Mouse (Mus musculus): ENCODE data around the gene Rbm44. TPM values are rescaled to one million over a fixed set of nuclear protein-coding genes. Genes with fewer than 3 reads are reported as not detected.

Rbm44 gene
- polyA plus RNA-seq, 1 experiment from 2014 or later: 1.4 TPM

DNA sequence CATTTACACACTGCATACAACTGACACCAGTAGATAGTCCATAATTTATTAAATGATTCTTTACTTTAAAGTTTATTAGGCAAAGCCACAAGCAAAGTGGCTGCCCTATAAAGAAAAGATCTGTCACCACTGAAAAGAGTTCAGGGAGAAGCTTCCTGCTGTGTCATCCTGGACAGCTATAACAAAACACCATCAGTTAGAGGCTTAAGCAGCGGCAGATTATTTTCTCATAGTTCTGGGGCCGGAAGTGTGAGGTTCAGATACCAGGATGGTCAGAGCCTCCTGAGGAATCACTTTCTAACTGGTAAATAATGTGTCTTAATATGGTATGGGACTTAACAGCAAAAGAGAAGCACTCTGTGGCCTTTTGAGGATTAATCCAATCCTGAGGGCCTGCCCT lies 6.6 kb downstream of the Rbm44 start:
- Histone ChIP-seq H3K27me3 (ENCODE audit: control insufficient read depth, insufficient read depth, low read length) (no peaks in the 10 kb centered on the region), H3K27ac (ENCODE audit: low read depth, low read length) (no peak overlapping the region), H3K36me3 (ENCODE audit: control insufficient read depth, insufficient read depth, low read length) (no peaks in the 10 kb centered on the region), H3K9me3 (ENCODE audit: control insufficient read depth, low read length) (no peaks in the 10 kb centered on the region), H3K4me1 (replicated peaks; ENCODE audit: control insufficient read depth, insufficient read depth, low read length) (no peaks in the 10 kb centered on the region), H3K9ac (ENCODE audit: low read depth, low read length) (no peak overlapping the region), H3K4me3 (ENCODE audit: low read depth, low read length) (no peak overlapping the region), H3K4me2 (replicated peaks; ENCODE audit: low read depth, low read length) (no peak overlapping the region)
- 70% methylated on average over 2 of the region's 2 CpGs for WGBS
- no peak for ATAC-seq (ENCODE audit: low FRiP score)
- no peak for DNase-seq (ENCODE audit: low spot score)

DNA sequence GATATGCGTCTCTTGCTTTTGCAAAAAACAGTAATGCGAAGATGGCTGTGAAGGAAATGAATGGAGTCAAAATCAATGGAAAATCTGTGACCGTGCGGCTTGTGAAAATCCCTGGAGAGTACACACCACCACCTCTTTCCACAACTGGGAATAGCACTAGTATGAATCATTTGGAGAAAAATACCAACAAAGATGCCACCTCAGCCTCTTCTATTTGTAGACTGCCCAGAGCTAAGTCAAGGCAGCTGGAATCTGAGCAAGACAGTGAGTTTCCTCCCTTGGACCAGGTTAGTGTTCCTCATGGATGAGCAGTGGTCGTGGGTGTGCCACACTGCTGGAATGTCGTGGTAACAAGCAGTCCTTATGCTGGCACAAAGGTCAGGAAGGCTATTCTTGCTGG lies 21.9 kb downstream of the Rbm44 start:
- Histone ChIP-seq H3K4me2 (replicated peaks; ENCODE audit: low read depth, low read length) (no peak overlapping the region), H3K4me1 (replicated peaks; ENCODE audit: control insufficient read depth, insufficient read depth, low read length) (no peaks in the 10 kb centered on the region), H3K9ac (ENCODE audit: low read depth, low read length) (no peak overlapping the region), H3K27ac (ENCODE audit: low read depth, low read length) (no peak overlapping the region), H3K27me3 (ENCODE audit: control insufficient read depth, insufficient read depth, low read length) (no peaks in the 10 kb centered on the region), H3K36me3 (ENCODE audit: control insufficient read depth, insufficient read depth, low read length) (no peaks in the 10 kb centered on the region), H3K4me3 (ENCODE audit: low read depth, low read length) (no peak overlapping the region), H3K9me3 (ENCODE audit: control insufficient read depth, low read length) (no peaks in the 10 kb centered on the region)
- WGBS: 86% methylated on average over 6 of the region's 6 CpGs
- DNase-seq (ENCODE audit: low spot score): no peak
- ATAC-seq (ENCODE audit: low FRiP score): no peak

DNA sequence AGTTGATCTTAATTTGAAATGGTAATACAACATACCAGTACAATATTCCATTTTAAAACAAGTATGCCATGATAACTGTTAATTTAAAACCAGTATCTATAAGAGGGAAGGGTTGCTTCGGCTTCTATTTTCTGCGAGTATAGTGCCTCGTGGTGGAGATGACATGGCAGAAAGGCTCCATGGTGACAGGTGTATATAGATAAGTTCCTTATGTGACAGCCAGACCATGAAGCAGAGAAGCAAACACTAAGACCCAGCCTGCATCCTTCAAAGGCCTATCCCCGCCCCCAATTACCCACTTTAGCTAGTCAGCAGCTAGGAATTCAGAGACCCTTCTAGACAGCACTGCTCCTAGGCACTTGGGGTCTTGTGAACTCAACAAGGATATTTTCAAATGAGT lies 24.3 kb downstream of the Rbm44 start:
- Histone ChIP-seq H3K4me1 (replicated peaks; ENCODE audit: control insufficient read depth, insufficient read depth, low read length) (no peaks in the 10 kb centered on the region), H3K9me3 (ENCODE audit: control insufficient read depth, low read length) (no peaks in the 10 kb centered on the region), H3K4me2 (replicated peaks; ENCODE audit: low read depth, low read length) (no peak overlapping the region), H3K9ac (ENCODE audit: low read depth, low read length) (no peak overlapping the region), H3K4me3 (ENCODE audit: low read depth, low read length) (no peak overlapping the region), H3K27ac (ENCODE audit: low read depth, low read length) (no peak overlapping the region), H3K27me3 (ENCODE audit: control insufficient read depth, insufficient read depth, low read length) (no peaks in the 10 kb centered on the region), H3K36me3 (ENCODE audit: control insufficient read depth, insufficient read depth, low read length) (no peaks in the 10 kb centered on the region)
- 85% methylated on average over 4 of the region's 4 CpGs for WGBS
- ATAC-seq (ENCODE audit: low FRiP score) (no peak), DNase-seq (ENCODE audit: low spot score) (no peak)

DNA sequence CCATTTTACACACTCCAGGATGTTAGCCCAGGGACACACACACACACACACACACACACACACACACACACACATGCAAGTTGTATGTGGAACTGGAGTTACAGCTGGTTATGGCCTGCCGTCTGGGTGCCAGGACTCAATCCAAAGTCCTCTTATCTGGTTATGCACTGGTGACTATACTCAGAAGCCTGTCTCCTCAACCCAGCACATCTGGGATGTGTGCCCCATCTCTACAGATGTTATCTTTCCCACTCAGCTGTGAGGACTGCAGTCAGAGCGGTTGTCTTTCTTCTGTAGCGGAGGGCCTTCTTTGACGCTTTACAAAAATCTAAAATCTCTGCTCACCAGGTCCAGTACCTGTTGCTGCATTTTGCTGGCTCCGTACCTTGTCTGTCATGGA lies 29.9 kb downstream of the Rbm44 start:
- H3K27ac ChIP-seq (ENCODE audit: low read depth, low read length): no peak overlapping the region
- H3K4me3 ChIP-seq (ENCODE audit: low read depth, low read length): no peak overlapping the region
- 97% methylated on average over 5 of the region's 5 CpGs for whole genome bisulfite sequencing
- no peak overlapping the region for H3K4me2 ChIP-seq (replicated peaks; ENCODE audit: low read depth, low read length)
- H3K9me3 ChIP-seq (ENCODE audit: control insufficient read depth, low read length): no peaks in the 10 kb centered on the region
- peaks cover 4% of the 10 kb centered on the region for H3K27me3 ChIP-seq (ENCODE audit: control insufficient read depth, insufficient read depth, low read length)
- peaks cover under 1% of the 10 kb centered on the region; the same call in 1 of the 2 replicates for H3K4me1 ChIP-seq (replicated peaks; ENCODE audit: control insufficient read depth, insufficient read depth, low read length)
- no peaks in the 10 kb centered on the region for H3K36me3 ChIP-seq (ENCODE audit: control insufficient read depth, insufficient read depth, low read length)
- H3K9ac ChIP-seq (ENCODE audit: low read depth, low read length): no peak overlapping the region
- ATAC-seq (ENCODE audit: low FRiP score): no peak
- no peak for DNase-seq (ENCODE audit: low spot score)

DNA sequence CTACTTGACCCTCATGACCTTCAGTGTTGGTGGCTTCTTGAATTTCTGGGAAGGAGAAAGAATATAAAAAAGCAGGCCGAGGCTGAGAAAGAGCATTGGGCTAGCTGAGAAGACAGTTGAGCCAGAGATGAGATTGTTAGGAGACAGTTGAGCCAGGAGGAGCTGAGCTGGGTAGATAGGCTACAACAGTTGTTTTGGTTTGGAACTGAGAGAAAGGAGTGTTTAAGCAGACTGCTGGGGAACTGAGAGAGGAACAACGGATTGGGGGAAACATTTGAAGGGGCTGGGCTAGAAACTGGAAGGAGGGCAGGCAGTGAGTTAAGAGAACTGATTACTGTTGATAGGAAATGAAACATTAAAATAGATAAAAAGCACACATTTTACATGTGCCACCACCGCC lies 31.1 kb downstream of the Rbm44 start:
- no peak overlapping the region for H3K9ac ChIP-seq (ENCODE audit: low read depth, low read length)
- H3K4me2 ChIP-seq (replicated peaks; ENCODE audit: low read depth, low read length): no peak overlapping the region
- no peak overlapping the region for H3K27ac ChIP-seq (ENCODE audit: low read depth, low read length)
- H3K4me3 ChIP-seq (ENCODE audit: low read depth, low read length): no peak overlapping the region
- H3K36me3 ChIP-seq (ENCODE audit: control insufficient read depth, insufficient read depth, low read length): no peaks in the 10 kb centered on the region
- peaks cover 3% of the 10 kb centered on the region; the same call in 1 of the 2 replicates for H3K4me1 ChIP-seq (replicated peaks; ENCODE audit: control insufficient read depth, insufficient read depth, low read length)
- DNase-seq (ENCODE audit: low spot score) (no peak), ATAC-seq (ENCODE audit: low FRiP score) (no peak)
- H3K27me3 ChIP-seq (ENCODE audit: control insufficient read depth, insufficient read depth, low read length): peaks cover 10% of the 10 kb centered on the region
- no peaks in the 10 kb centered on the region for H3K9me3 ChIP-seq (ENCODE audit: control insufficient read depth, low read length)
- 64% methylated on average over 3 of the region's 3 CpGs for WGBS

DNA sequence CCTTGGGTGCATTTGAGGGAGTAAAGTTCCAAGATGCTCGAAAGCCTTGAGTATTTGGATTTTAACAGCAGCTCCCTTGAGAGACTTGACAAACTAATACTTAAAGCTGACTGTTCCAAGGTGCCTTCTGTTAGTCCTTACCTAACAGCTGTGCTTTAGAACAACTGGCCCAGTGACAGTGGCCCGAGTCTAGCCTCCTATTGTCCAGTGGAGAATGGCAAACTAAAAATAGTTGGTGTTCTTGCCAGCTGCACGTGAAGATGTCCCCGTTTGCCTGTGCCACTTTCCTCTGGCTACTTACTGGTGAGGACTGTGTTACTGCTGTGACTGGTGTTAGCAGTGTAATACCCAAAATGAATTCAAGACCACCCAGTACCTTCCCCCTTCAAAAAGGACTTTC lies 32.0 kb downstream of the Rbm44 start:
- Histone ChIP-seq H3K9ac (ENCODE audit: low read depth, low read length) (no peak overlapping the region), H3K4me1 (replicated peaks; ENCODE audit: control insufficient read depth, insufficient read depth, low read length) (peaks cover 3% of the 10 kb centered on the region; the same call in 1 of the 2 replicates), H3K27ac (ENCODE audit: low read depth, low read length) (no peak overlapping the region), H3K4me3 (ENCODE audit: low read depth, low read length) (no peak overlapping the region), H3K36me3 (ENCODE audit: control insufficient read depth, insufficient read depth, low read length) (no peaks in the 10 kb centered on the region), H3K9me3 (ENCODE audit: control insufficient read depth, low read length) (no peaks in the 10 kb centered on the region), H3K4me2 (replicated peaks; ENCODE audit: low read depth, low read length) (no peak overlapping the region), H3K27me3 (ENCODE audit: control insufficient read depth, insufficient read depth, low read length) (peaks cover 10% of the 10 kb centered on the region)
- WGBS: 85% methylated on average over 4 of the region's 4 CpGs
- DNase-seq (ENCODE audit: low spot score): no peak
- no peak for ATAC-seq (ENCODE audit: low FRiP score)

DNA sequence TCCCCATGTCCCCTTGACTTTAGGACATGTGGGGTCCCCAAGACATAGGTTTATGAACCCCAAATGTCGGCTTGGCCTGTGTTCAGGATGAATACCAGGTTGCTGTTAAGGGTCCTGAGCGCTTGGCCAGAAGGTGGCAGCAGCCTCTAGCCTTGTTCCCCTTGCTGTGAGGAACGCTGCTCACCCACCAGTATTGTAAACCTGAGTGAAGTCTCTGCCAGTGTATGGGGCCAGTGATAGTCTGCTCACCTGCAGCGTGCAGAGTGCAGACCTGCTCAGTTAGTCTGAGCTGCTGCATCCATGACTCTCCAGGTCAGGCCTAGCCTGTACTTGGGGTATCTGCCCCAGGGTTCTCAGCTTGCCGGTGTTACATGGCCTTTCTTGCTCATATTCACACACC lies 34.2 kb downstream of the Rbm44 start:
- ATAC-seq (ENCODE audit: low FRiP score) (no peak), DNase-seq (ENCODE audit: low spot score) (peak; percentile 60)
- H3K4me2 ChIP-seq (replicated peaks; ENCODE audit: low read depth, low read length): no peak overlapping the region
- H3K4me3 ChIP-seq (ENCODE audit: low read depth, low read length): no peak overlapping the region
- peaks cover 3% of the 10 kb centered on the region; the same call in 1 of the 2 replicates for H3K4me1 ChIP-seq (replicated peaks; ENCODE audit: control insufficient read depth, insufficient read depth, low read length)
- H3K27ac ChIP-seq (ENCODE audit: low read depth, low read length): no peak overlapping the region
- H3K9me3 ChIP-seq (ENCODE audit: control insufficient read depth, low read length): no peaks in the 10 kb centered on the region
- H3K27me3 ChIP-seq (ENCODE audit: control insufficient read depth, insufficient read depth, low read length): peaks cover 10% of the 10 kb centered on the region
- H3K36me3 ChIP-seq (ENCODE audit: control insufficient read depth, insufficient read depth, low read length): no peaks in the 10 kb centered on the region
- H3K9ac ChIP-seq (ENCODE audit: low read depth, low read length): no peak overlapping the region
- WGBS: 28% methylated on average over 5 of the region's 5 CpGs

DNA sequence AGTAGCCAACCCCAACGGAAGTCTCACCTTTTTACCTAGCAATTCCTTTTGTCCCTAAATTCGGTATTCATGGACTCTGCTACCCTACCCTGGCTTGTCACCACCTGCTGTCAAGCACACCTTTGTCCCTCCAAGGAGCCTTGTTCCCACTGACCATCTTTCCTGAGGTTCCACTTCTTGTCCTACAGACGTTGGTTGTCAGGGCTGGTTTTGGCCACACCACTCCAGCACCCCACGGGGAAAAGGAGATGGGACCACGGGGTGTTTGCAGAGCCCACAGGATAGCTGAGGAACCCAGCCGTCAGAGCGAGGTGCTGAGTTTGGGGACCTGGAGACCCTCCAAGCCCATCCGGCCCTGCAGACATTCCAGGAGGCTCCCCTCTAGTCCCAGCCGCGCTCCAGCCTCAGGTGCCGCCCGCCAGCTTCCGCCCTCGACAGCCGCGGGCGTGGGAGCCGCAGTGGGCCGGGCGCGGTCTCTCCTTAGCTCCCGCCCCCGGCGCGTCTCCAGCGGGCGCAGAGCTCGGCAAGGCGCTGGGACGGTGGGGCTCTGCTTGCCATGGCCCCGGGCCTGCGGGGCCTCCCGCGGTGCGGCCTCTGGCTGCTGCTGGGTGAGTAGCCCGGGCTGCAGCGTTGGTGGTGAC lies 34.8 kb downstream of the Rbm44 start, which contains the start of gene Ramp1:
Ramp1 (plus strand) TSS at position 290 of the 641 bp plus-strand sequence.
- no peaks in the 10 kb centered on the region for H3K36me3 ChIP-seq (ENCODE audit: control insufficient read depth, insufficient read depth, low read length)
- peak within 1 kb of the TSS; percentile 15; the same call in 1 of the 2 replicates for H3K9ac ChIP-seq (ENCODE audit: low read depth, low read length)
- no peak within 1 kb of the TSS for H3K27ac ChIP-seq (ENCODE audit: low read depth, low read length)
- peak within 1 kb of the TSS; percentile 54 for H3K4me2 ChIP-seq (replicated peaks; ENCODE audit: low read depth, low read length)
- WGBS: 6% methylated on average over 25 of the region's 37 CpGs
- H3K27me3 ChIP-seq (ENCODE audit: control insufficient read depth, insufficient read depth, low read length): peaks cover 10% of the 10 kb centered on the region
- DNase-seq (ENCODE audit: low spot score) (peak; percentile 56), ATAC-seq (ENCODE audit: low FRiP score) (no peak)
- H3K4me3 ChIP-seq (ENCODE audit: low read depth, low read length): peak within 1 kb of the TSS; percentile 29
- no peaks in the 10 kb centered on the region for H3K9me3 ChIP-seq (ENCODE audit: control insufficient read depth, low read length)
- H3K4me1 ChIP-seq (replicated peaks; ENCODE audit: control insufficient read depth, insufficient read depth, low read length): peaks cover 3% of the 10 kb centered on the region; the same call in 1 of the 2 replicates

DNA sequence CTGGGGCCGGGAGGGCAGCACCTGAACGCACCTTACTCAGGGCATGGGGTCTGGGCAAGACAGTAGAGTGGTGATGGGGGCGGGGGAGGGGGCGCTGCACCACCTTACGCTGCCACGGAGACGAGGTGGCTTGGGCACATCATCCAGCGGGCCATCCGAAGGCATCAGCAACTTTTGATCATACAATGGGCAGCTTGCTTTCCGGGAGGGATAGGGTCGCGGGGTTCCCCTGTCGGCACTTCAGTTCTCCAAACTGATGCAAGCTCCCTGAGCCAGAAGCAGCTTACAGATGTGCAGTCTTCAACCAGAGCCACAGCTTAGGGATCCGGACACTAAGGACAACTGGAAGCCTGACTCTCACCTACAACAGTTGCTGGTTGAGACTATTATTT lies 35.3 kb downstream of the Rbm44 start:
- peak overlapping the region; percentile 54 for H3K4me2 ChIP-seq (replicated peaks; ENCODE audit: low read depth, low read length)
- no peaks in the 10 kb centered on the region for H3K36me3 ChIP-seq (ENCODE audit: control insufficient read depth, insufficient read depth, low read length)
- H3K4me3 ChIP-seq (ENCODE audit: low read depth, low read length): peak overlapping the region; percentile 29
- H3K9me3 ChIP-seq (ENCODE audit: control insufficient read depth, low read length): no peaks in the 10 kb centered on the region
- peak overlapping the region; percentile 15; the same call in 1 of the 2 replicates for H3K9ac ChIP-seq (ENCODE audit: low read depth, low read length)
- 11% methylated on average over 14 of the region's 14 CpGs for WGBS
- H3K27ac ChIP-seq (ENCODE audit: low read depth, low read length): no peak overlapping the region
- H3K27me3 ChIP-seq (ENCODE audit: control insufficient read depth, insufficient read depth, low read length): peaks cover 10% of the 10 kb centered on the region
- H3K4me1 ChIP-seq (replicated peaks; ENCODE audit: control insufficient read depth, insufficient read depth, low read length): peaks cover 3% of the 10 kb centered on the region; the same call in 1 of the 2 replicates
- DNase-seq (ENCODE audit: low spot score) (peak; percentile 12), ATAC-seq (ENCODE audit: low FRiP score) (no peak)

All from hindbrain, embryonic 11.5 days (tissue).